Mouse (Mus musculus): ENCODE measurements around the gene Vsig8.

DNA sequence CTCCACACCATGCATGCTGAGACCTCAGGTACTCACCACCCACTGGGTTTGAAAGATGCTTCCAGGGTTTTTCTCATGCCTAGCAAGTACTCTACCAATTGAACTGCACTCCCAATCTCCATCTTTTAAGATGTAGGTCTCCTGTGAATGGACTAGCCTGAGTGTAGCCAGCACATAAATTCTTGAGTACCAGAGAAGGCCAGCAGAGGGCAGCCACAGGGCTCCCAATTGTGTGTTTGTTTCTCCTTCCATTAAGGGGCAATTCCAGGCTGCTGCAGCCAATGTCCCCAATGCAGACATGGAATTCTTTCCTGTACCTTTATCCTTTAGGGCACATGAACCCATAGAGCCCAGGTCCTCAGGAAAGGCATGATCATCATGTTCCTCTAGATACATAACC, 38.8 kb downstream of the Vsig8 start:
- TF ChIP-seq CTCF (IDR thresholded peaks at IDR 0.05; ENCODE audit: borderline replicate concordance, insufficient read depth, low read length), result 0 out of 2 replicates have a peak, but pooled peaks have one; percentile 11
- no peak for TF ChIP-seq POLR2A (IDR thresholded peaks at IDR 0.05; ENCODE audit: low read depth, low read length)
